Mouse (Mus musculus): ENCODE results near the gene Ccdc96. TPM values are rescaled to one million over a fixed set of nuclear protein-coding genes. Genes with fewer than 3 reads are reported as not detected.

The Ccdc96 gene
- 0.11 and 0.12 TPM in 2 replicates for polyA plus RNA-seq (2015; fragmentation: Nextera tagmentation; extraction: Ambion mirVana)

DNA sequence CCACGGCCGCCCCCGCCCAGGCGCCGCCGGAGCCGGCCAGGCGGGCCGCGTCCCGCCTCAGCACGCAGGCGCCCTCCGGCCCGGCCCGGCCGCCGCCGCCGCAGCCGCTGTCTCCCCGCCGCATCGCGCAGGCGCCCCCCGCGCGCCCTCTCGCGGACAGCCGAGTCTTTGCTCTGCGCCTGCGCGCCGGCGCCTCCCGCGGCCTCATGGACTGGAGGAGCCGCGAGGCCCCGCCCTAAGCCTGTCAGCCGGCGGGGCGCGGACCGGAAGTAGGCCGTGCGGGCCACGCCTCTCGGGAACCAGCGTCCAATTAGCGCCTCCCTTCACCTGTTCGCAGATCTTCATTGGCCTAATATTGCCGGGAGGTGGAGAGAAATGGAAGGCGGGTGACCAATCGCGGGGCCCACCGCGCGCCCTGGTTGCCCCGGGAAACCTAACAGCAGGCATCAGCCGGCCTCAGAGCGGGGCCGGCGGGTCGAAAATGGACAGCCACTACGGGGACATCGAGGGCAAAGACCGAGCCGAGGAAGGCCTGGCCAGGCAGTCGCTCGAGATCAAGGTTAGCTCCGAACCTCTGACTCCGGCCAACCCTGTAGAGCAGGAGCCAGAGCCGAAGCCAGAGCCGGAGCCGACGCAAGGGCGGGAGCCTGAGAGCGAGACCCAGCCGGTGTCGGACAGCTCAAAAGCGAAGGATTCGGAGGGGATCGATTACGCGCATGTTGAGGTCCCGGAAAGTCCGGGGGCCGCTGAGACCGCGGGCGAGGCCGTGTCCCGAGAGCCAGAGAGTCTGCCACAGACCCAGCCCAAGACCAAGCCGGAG lies at the start of gene Ccdc96, which contains the start of gene Tada2b:
Ccdc96 (plus strand) TSS at position 418 of the 820 bp plus-strand sequence.
Tada2b (minus strand) TSS at position 115 of the 820 bp plus-strand sequence.

DNA sequence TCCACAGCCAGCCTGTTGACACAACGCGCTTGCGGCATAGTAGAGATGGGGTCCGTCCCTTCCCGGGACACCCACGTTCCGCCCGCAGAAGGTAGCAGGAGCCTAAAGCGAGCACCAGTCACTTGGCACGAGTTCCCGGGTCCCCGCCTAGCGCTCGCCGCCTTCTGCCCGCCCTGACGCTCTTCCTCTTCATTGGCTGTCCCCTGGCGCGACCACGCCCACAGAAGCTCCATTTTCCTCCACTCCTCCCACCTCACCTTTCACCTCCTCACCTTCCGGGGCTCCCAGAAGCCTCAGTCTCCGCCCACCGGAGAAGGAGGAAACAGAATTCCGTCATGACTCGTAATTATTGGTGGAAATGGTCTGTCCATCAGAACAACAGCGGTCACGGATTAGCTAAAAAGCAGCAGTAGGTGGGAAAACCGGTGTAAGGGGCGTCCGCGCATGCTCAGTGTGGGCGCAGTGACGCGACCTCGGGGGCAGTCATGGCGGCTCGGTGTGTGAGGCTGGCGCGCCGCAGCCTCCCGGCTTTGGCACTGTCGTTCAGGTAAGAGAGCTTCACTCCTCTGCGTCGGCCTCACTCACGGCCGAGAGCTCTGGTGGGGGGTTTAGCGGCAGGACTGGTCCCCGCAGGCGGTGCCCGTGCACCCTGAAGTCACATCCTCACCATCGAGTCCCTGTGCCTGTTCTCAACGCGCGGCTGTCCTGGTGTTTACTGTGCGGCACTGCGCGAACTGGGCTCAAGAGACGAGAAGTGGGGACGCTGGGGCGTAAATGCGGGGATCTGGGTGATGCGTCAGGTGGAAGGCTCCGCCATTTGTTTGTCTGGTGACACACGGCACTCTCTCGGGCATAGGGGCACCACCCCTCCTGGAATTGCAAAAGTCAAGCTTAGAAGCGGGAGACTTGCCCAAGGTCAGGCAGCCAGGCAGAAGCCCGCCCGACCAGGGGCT lies 19.4 kb upstream of the Ccdc96 start, which contains the start of gene Grpel1:
Grpel1 (plus strand) TSS at position 290 of the 953 bp plus-strand sequence.

Other genes starting within 250 kb of the Ccdc96 start
- gene Sorcs2, start 86.4 kb upstream of the Ccdc96 start, polyA plus RNA-seq (2015; fragmentation: Nextera tagmentation; extraction: Ambion mirVana) = 0.87 and 1.1 TPM in 2 replicates
- 30.1 and 30.6 TPM in 2 replicates for gene Grpel1, start 19.6 kb upstream of the Ccdc96 start, polyA plus RNA-seq (2015; fragmentation: Nextera tagmentation; extraction: Ambion mirVana)
- gene Tada2b, start 303 bp upstream of the Ccdc96 start, polyA plus RNA-seq (2015; fragmentation: Nextera tagmentation; extraction: Ambion mirVana) = 1.6 and 1.7 TPM in 2 replicates
- 12.5 and 14.9 TPM in 2 replicates for gene Tbc1d14, start 108.7 kb downstream of the Ccdc96 start, polyA plus RNA-seq (2015; fragmentation: Nextera tagmentation; extraction: Ambion mirVana)
- 24.1 and 26.3 TPM in 2 replicates for gene D5Ertd579e, start 211.4 kb downstream of the Ccdc96 start, polyA plus RNA-seq (2015; fragmentation: Nextera tagmentation; extraction: Ambion mirVana)